Mouse (Mus musculus): ENCODE data around the gene Dennd1b. TPM values are rescaled to one million over a fixed set of nuclear protein-coding genes. Genes with fewer than 3 reads are reported as not detected.

Dennd1b gene
- total RNA-seq, 1 experiment = 17.6 TPM

GRCm38 (mm10) chr1:138922886-138923285, 40.3 kb upstream of the Dennd1b start:
- Histone ChIP-seq H3K36me3 (ENCODE audit: control insufficient read depth, insufficient read depth, low read length, poor library complexity, severe bottlenecking) (no peaks in the 10 kb centered on the region), H3K9me3 (ENCODE audit: control insufficient read depth, insufficient read depth, low read depth, low read length) (no peaks in the 10 kb centered on the region), H3K4me3 (ENCODE audit: insufficient read depth in 1 of 2, low read depth in 1 of 2, low read length in 2 of 2, poor library complexity in 1 of 2, severe bottlenecking in 1 of 2) (no peak overlapping the region), H3K4me1 (ENCODE audit: control insufficient read depth in 2 of 2, insufficient read depth in 2 of 2, low read length in 2 of 2, poor library complexity in 1 of 2) (no peaks in the 10 kb centered on the region), H3K27ac (ENCODE audit: insufficient read depth, low read depth, low read length, poor library complexity, severe bottlenecking) (no peak overlapping the region), H3K9ac (ENCODE audit: insufficient read depth, low read depth, low read length, poor library complexity, severe bottlenecking) (no peak overlapping the region)
- DNase-seq (ENCODE audit: low read depth, low spot score) = no peak
- in situ Hi-C loops (cut with MboI; ENCODE audit: low sequenced_read_pairs in 2 of 2, unreplicated experiment in 2 of 2) = no loop called here
- TF ChIP-seq ZC3H11A (IDR thresholded peaks at IDR 0.05; ENCODE audit: borderline replicate concordance, low read depth, low read length) (no peak), HCFC1 (IDR thresholded peaks at IDR 0.05; ENCODE audit: borderline replicate concordance, insufficient read depth, low read length) (no peak), ZNF384 (IDR thresholded peaks at IDR 0.05; ENCODE audit: low read depth, low read length) (no peak), MAFK (IDR thresholded peaks at IDR 0.05; ENCODE audit: insufficient read depth, low read depth, low read length) (no peak), CHD2 (IDR thresholded peaks at IDR 0.05; ENCODE audit: low read depth, low read length) (no peak)

GRCm38 (mm10) chr1:138924282-138924681, 39.0 kb upstream of the Dennd1b start:
- in situ Hi-C loops (cut with MboI; ENCODE audit: low sequenced_read_pairs in 2 of 2, unreplicated experiment in 2 of 2) = no loop called here
- H3K9me3 ChIP-seq (ENCODE audit: control insufficient read depth, insufficient read depth, low read depth, low read length) = no peaks in the 10 kb centered on the region
- TF ChIP-seq ZC3H11A (IDR thresholded peaks at IDR 0.05; ENCODE audit: borderline replicate concordance, low read depth, low read length) (no peak), MAFK (IDR thresholded peaks at IDR 0.05; ENCODE audit: insufficient read depth, low read depth, low read length) (no peak), ZNF384 (IDR thresholded peaks at IDR 0.05; ENCODE audit: low read depth, low read length) (no peak), HCFC1 (IDR thresholded peaks at IDR 0.05; ENCODE audit: borderline replicate concordance, insufficient read depth, low read length) (no peak), CHD2 (IDR thresholded peaks at IDR 0.05; ENCODE audit: low read depth, low read length) (no peak)
- H3K36me3 ChIP-seq (ENCODE audit: control insufficient read depth, insufficient read depth, low read length, poor library complexity, severe bottlenecking) = no peaks in the 10 kb centered on the region
- no peak overlapping the region for H3K4me3 ChIP-seq (ENCODE audit: insufficient read depth in 1 of 2, low read depth in 1 of 2, low read length in 2 of 2, poor library complexity in 1 of 2, severe bottlenecking in 1 of 2)
- no peak for DNase-seq (ENCODE audit: low read depth, low spot score)
- H3K27ac ChIP-seq (ENCODE audit: insufficient read depth, low read depth, low read length, poor library complexity, severe bottlenecking) = no peak overlapping the region
- H3K4me1 ChIP-seq (ENCODE audit: control insufficient read depth in 2 of 2, insufficient read depth in 2 of 2, low read length in 2 of 2, poor library complexity in 1 of 2) = no peaks in the 10 kb centered on the region; a peak in 2 of 4 replicates
- no peak overlapping the region for H3K9ac ChIP-seq (ENCODE audit: insufficient read depth, low read depth, low read length, poor library complexity, severe bottlenecking)

- no peak overlapping the region for H3K27ac ChIP-seq (ENCODE audit: insufficient read depth, low read depth, low read length, poor library complexity, severe bottlenecking)
- in situ Hi-C loops (cut with MboI; ENCODE audit: low sequenced_read_pairs in 2 of 2, unreplicated experiment in 2 of 2) = no loop called here
- no peak for DNase-seq (ENCODE audit: low read depth, low spot score)
Measured at GRCm38 (mm10) chr1:138928671-138929483, 34.4 kb upstream of the Dennd1b start.

GRCm38 (mm10) chr1:138929985-138930384, 33.2 kb upstream of the Dennd1b start:
- no peaks in the 10 kb centered on the region for H3K36me3 ChIP-seq (ENCODE audit: control insufficient read depth, insufficient read depth, low read length, poor library complexity, severe bottlenecking)
- no peak for DNase-seq (ENCODE audit: low read depth, low spot score)
- no peaks in the 10 kb centered on the region; a peak in 2 of 4 replicates for H3K4me1 ChIP-seq (ENCODE audit: control insufficient read depth in 2 of 2, insufficient read depth in 2 of 2, low read length in 2 of 2, poor library complexity in 1 of 2)
- in situ Hi-C loops (cut with MboI; ENCODE audit: low sequenced_read_pairs in 2 of 2, unreplicated experiment in 2 of 2) = no loop called here
- no peak overlapping the region for H3K27ac ChIP-seq (ENCODE audit: insufficient read depth, low read depth, low read length, poor library complexity, severe bottlenecking)
- TF ChIP-seq HCFC1 (IDR thresholded peaks at IDR 0.05; ENCODE audit: borderline replicate concordance, insufficient read depth, low read length) = no peak
- no peak for TF ChIP-seq MAFK (IDR thresholded peaks at IDR 0.05; ENCODE audit: insufficient read depth, low read depth, low read length)
- TF ChIP-seq ZNF384 (IDR thresholded peaks at IDR 0.05; ENCODE audit: low read depth, low read length) = peak; percentile 83
- TF ChIP-seq CHD2 (IDR thresholded peaks at IDR 0.05; ENCODE audit: low read depth, low read length) = no peak
- no peak for TF ChIP-seq ZC3H11A (IDR thresholded peaks at IDR 0.05; ENCODE audit: borderline replicate concordance, low read depth, low read length)
- H3K9me3 ChIP-seq (ENCODE audit: control insufficient read depth, insufficient read depth, low read depth, low read length) = no peaks in the 10 kb centered on the region
- no peak overlapping the region for H3K9ac ChIP-seq (ENCODE audit: insufficient read depth, low read depth, low read length, poor library complexity, severe bottlenecking)
- no peak overlapping the region for H3K4me3 ChIP-seq (ENCODE audit: insufficient read depth in 1 of 2, low read depth in 1 of 2, low read length in 2 of 2, poor library complexity in 1 of 2, severe bottlenecking in 1 of 2)

More at GRCm38 (mm10) chr1:138928671-138929483, 34.4 kb upstream of the Dennd1b start:
- no peak for TF ChIP-seq HCFC1 (IDR thresholded peaks at IDR 0.05; ENCODE audit: borderline replicate concordance, insufficient read depth, low read length)
- TF ChIP-seq MAFK (IDR thresholded peaks at IDR 0.05; ENCODE audit: insufficient read depth, low read depth, low read length) = no peak
- TF ChIP-seq CHD2 (IDR thresholded peaks at IDR 0.05; ENCODE audit: low read depth, low read length) = no peak
- TF ChIP-seq ZC3H11A (IDR thresholded peaks at IDR 0.05; ENCODE audit: borderline replicate concordance, low read depth, low read length) = no peak
- TF ChIP-seq ZNF384 (IDR thresholded peaks at IDR 0.05; ENCODE audit: low read depth, low read length) = no peak
- Histone ChIP-seq H3K36me3 (ENCODE audit: control insufficient read depth, insufficient read depth, low read length, poor library complexity, severe bottlenecking) (no peaks in the 10 kb centered on the region), H3K4me3 (ENCODE audit: insufficient read depth in 1 of 2, low read depth in 1 of 2, low read length in 2 of 2, poor library complexity in 1 of 2, severe bottlenecking in 1 of 2) (no peak overlapping the region), H3K9ac (ENCODE audit: insufficient read depth, low read depth, low read length, poor library complexity, severe bottlenecking) (no peak overlapping the region), H3K9me3 (ENCODE audit: control insufficient read depth, insufficient read depth, low read depth, low read length) (no peaks in the 10 kb centered on the region), H3K4me1 (ENCODE audit: control insufficient read depth in 2 of 2, insufficient read depth in 2 of 2, low read length in 2 of 2, poor library complexity in 1 of 2) (no peaks in the 10 kb centered on the region; a peak in 2 of 4 replicates)

Measured in ES-E14 (cell line).